Mouse (Mus musculus) liver, embryonic 15.5 days (tissue): ENCODE measurements around the gene Thbd. TPM values are rescaled to one million over a fixed set of nuclear protein-coding genes. Genes with fewer than 3 reads are reported as not detected.

ENCODE experiments used
- ATAC-seq: fragments of 200-750 bp; cut with Nextera tagmentation; 2 replicates; pipeline ENCODE4 v1.8.0; 2017; ENCODE audit warnings: moderate number of reproducible peaks, mild to moderate bottlenecking, moderate library complexity; ENCODE audit not compliant: insufficient read depth
- H3K27ac ChIP-seq: fragments of 300-500 bp; sonication (generic); replicated peaks from 2 replicates; pipeline ENCODE4 v1.5.1; 2015; ENCODE audit warnings: mild to moderate bottlenecking, inconsistent platforms
- H3K27me3 ChIP-seq: fragments of 300-500 bp; sonication (generic); 2 replicates; pipeline ENCODE4 v1.6.1; 2015; ENCODE audit warnings: mild to moderate bottlenecking, inconsistent platforms
- H3K36me3 ChIP-seq: fragments of 300-500 bp; sonication (generic); replicated peaks from 2 replicates; pipeline ENCODE4 v1.6.1; 2015; ENCODE audit warnings: moderate library complexity, mild to moderate bottlenecking, inconsistent platforms
- H3K4me1 ChIP-seq: fragments of 300-500 bp; sonication (generic); replicated peaks from 2 replicates; pipeline ENCODE4 v1.6.1; 2015; ENCODE audit warnings: inconsistent platforms
- H3K4me2 ChIP-seq: fragments of 300-500 bp; sonication (generic); 2 replicates; pipeline ENCODE4 v1.6.1; 2015; ENCODE audit warnings: moderate library complexity, mild to moderate bottlenecking, inconsistent platforms
- H3K4me3 ChIP-seq: fragments of 300-500 bp; sonication (generic); replicated peaks from 2 replicates; pipeline ENCODE4 v1.5.1; 2015; ENCODE audit warnings: mild to moderate bottlenecking, inconsistent platforms
- H3K9ac ChIP-seq: fragments of 300-500 bp; sonication (generic); 2 replicates; pipeline ENCODE4 v1.6.1; 2015; ENCODE audit warnings: moderate library complexity, mild to moderate bottlenecking, inconsistent platforms
- H3K9me3 ChIP-seq: fragments of 300-500 bp; sonication (generic); replicated peaks from 2 replicates; pipeline ENCODE4 v1.6.1; 2016; ENCODE audit warnings: inconsistent platforms
- WGBS: fragments of 180-500 bp; shearing (Covaris S2); methylation state at CpG from one replicate; pipeline ENCODE4 v1.1.7; 2015; ENCODE audit warnings: mixed read lengths; ENCODE audit not compliant: insufficient replicate concordance; 5-methylcytosine and 5-hydroxymethylcytosine counted together
- polyA plus RNA-seq: library from polyadenylated mRNA; unstranded; fragments of >200 nt; fragmentation: Nextera tagmentation; extraction: Ambion mirVana; gene quantifications from 2 replicates; pipeline ENCODE4 v1.2.1, GENCODE M21; 2015

The Thbd gene
- polyA plus RNA-seq, 1 experiment from 2014 or later = 1.3 TPM

GRCm38 (mm10) chr2:148398901-148399685 is 8.9 kb downstream of the Thbd start:
- H3K9ac ChIP-seq = no peak overlapping the region
- no peak overlapping the region for H3K27ac ChIP-seq
- H3K36me3 ChIP-seq = no peaks in the 10 kb centered on the region
- peaks cover 34% of the 10 kb centered on the region for H3K27me3 ChIP-seq
- H3K4me2 ChIP-seq = no peak overlapping the region
- 64% methylated on average over 5 of the region's 5 CpGs for WGBS
- ATAC-seq = no peak
- H3K4me1 ChIP-seq = peaks cover 6% of the 10 kb centered on the region; the same call in 1 of the 2 replicates
- no peaks in the 10 kb centered on the region for H3K9me3 ChIP-seq
- no peak overlapping the region for H3K4me3 ChIP-seq

GRCm38 (mm10) chr2:148397784-148398100 is 10.2 kb downstream of the Thbd start:
- no peak overlapping the region for H3K27ac ChIP-seq
- H3K9me3 ChIP-seq = no peaks in the 10 kb centered on the region
- no peak overlapping the region for H3K4me3 ChIP-seq
- 53% methylated on average over 1 of the region's 1 CpGs for WGBS
- no peak overlapping the region for H3K9ac ChIP-seq
- no peaks in the 10 kb centered on the region for H3K36me3 ChIP-seq
- H3K4me1 ChIP-seq = peaks cover 10% of the 10 kb centered on the region; the same call in 1 of the 2 replicates
- H3K4me2 ChIP-seq = no peak overlapping the region
- H3K27me3 ChIP-seq = peaks cover 36% of the 10 kb centered on the region
- no peak for ATAC-seq

- Histone ChIP-seq H3K27me3 (peaks cover 36% of the 10 kb centered on the region), H3K9me3 (no peaks in the 10 kb centered on the region), H3K4me1 (peaks cover 10% of the 10 kb centered on the region; the same call in 1 of the 2 replicates), H3K4me2 (no peak overlapping the region), H3K9ac (no peak overlapping the region), H3K36me3 (no peaks in the 10 kb centered on the region), H3K27ac (no peak overlapping the region), H3K4me3 (no peak overlapping the region)
- 12% methylated on average over 11 of the region's 11 CpGs for WGBS
- no peak for ATAC-seq
Observed at GRCm38 (mm10) chr2:148397015-148397783, 10.8 kb downstream of the Thbd start.

GRCm38 (mm10) chr2:148396209-148396608 is 11.8 kb downstream of the Thbd start:
- H3K4me1 ChIP-seq = peaks cover 10% of the 10 kb centered on the region; the same call in 1 of the 2 replicates
- no peak overlapping the region for H3K4me3 ChIP-seq
- H3K9me3 ChIP-seq = no peaks in the 10 kb centered on the region
- no peak overlapping the region for H3K9ac ChIP-seq
- ATAC-seq = no peak
- H3K27me3 ChIP-seq = peaks cover 36% of the 10 kb centered on the region
- H3K4me2 ChIP-seq = no peak overlapping the region
- no peaks in the 10 kb centered on the region for H3K36me3 ChIP-seq
- no peak overlapping the region for H3K27ac ChIP-seq
- WGBS = 54% methylated on average over 10 of the region's 10 CpGs

- WGBS = 6% methylated on average over 80 of the region's 83 CpGs
- Histone ChIP-seq H3K9me3 (no peaks in the 10 kb centered on the region), H3K36me3 (no peaks in the 10 kb centered on the region), H3K4me2 (peak within 1 kb of the TSS; percentile 64), H3K4me1 (peaks cover 10% of the 10 kb centered on the region; the same call in 1 of the 2 replicates), H3K27ac (no peak within 1 kb of the TSS), H3K27me3 (peaks cover 36% of the 10 kb centered on the region), H3K9ac (no peak within 1 kb of the TSS), H3K4me3 (peak within 1 kb of the TSS; percentile 34)
- ATAC-seq = 0 out of 2 replicates have a peak, but pooled peaks have one; percentile 13
Observed at GRCm38 (mm10) chr2:148395131-148396051, 12.6 kb downstream of the Thbd start, which contains the start of gene Sstr4. Gene Sstr4 (plus strand): TSS chr2:148395344.

GRCm38 (mm10) chr2:148393846-148394245 is 14.1 kb downstream of the Thbd start:
- ATAC-seq = no peak
- Histone ChIP-seq H3K27ac (no peak overlapping the region), H3K9me3 (no peaks in the 10 kb centered on the region), H3K4me2 (no peak overlapping the region), H3K4me3 (no peak overlapping the region), H3K9ac (no peak overlapping the region), H3K27me3 (peaks cover 36% of the 10 kb centered on the region), H3K4me1 (peaks cover 10% of the 10 kb centered on the region; the same call in 1 of the 2 replicates), H3K36me3 (no peaks in the 10 kb centered on the region)

GRCm38 (mm10) chr2:148393149-148393548 is 14.8 kb downstream of the Thbd start:
- Histone ChIP-seq H3K27ac (no peak overlapping the region), H3K9ac (no peak overlapping the region), H3K4me3 (no peak overlapping the region), H3K9me3 (no peaks in the 10 kb centered on the region), H3K27me3 (peaks cover 36% of the 10 kb centered on the region), H3K4me2 (no peak overlapping the region), H3K4me1 (peaks cover 10% of the 10 kb centered on the region; the same call in 1 of the 2 replicates), H3K36me3 (no peaks in the 10 kb centered on the region)
- no peak for ATAC-seq
- 19% methylated on average over 1 of the region's 1 CpGs for WGBS

GRCm38 (mm10) chr2:148387652-148388581 is 20.1 kb downstream of the Thbd start:
- ATAC-seq = no peak
- no peak overlapping the region for H3K4me2 ChIP-seq
- H3K9me3 ChIP-seq = no peaks in the 10 kb centered on the region
- H3K36me3 ChIP-seq = no peaks in the 10 kb centered on the region
- no peak overlapping the region for H3K4me3 ChIP-seq
- no peaks in the 10 kb centered on the region for H3K27me3 ChIP-seq
- no peaks in the 10 kb centered on the region for H3K4me1 ChIP-seq
- no peak overlapping the region for H3K27ac ChIP-seq
- WGBS = 54% methylated on average over 6 of the region's 6 CpGs
- no peak overlapping the region for H3K9ac ChIP-seq

GRCm38 (mm10) chr2:148386927-148387326 is 21.1 kb downstream of the Thbd start:
- Histone ChIP-seq H3K4me3 (no peak overlapping the region), H3K36me3 (no peaks in the 10 kb centered on the region)

GRCm38 (mm10) chr2:148386476-148386875 is 21.5 kb downstream of the Thbd start:
- no peaks in the 10 kb centered on the region for H3K36me3 ChIP-seq
- 64% methylated on average over 3 of the region's 3 CpGs for WGBS
- no peak overlapping the region for H3K4me3 ChIP-seq
- no peak overlapping the region for H3K4me2 ChIP-seq
- no peak overlapping the region for H3K27ac ChIP-seq
- H3K9ac ChIP-seq = no peak overlapping the region
- no peaks in the 10 kb centered on the region for H3K4me1 ChIP-seq
- H3K9me3 ChIP-seq = no peaks in the 10 kb centered on the region
- no peak for ATAC-seq
- H3K27me3 ChIP-seq = no peaks in the 10 kb centered on the region

More at GRCm38 (mm10) chr2:148386927-148387326, 21.1 kb downstream of the Thbd start:
- WGBS = 71% methylated on average over 2 of the region's 2 CpGs
- Histone ChIP-seq H3K9me3 (no peaks in the 10 kb centered on the region), H3K27ac (no peak overlapping the region), H3K9ac (no peak overlapping the region), H3K4me2 (no peak overlapping the region), H3K27me3 (no peaks in the 10 kb centered on the region), H3K4me1 (no peaks in the 10 kb centered on the region)
- no peak for ATAC-seq
